In genomic region chr2:162548312-162548711, GRCm38 (mm10) we compare ENCODE assay signal across 21 mouse cellular contexts.
DNase-seq lines count a peak whose midpoint lies in the region; ATAC-seq and TF ChIP-seq lines count a peak whose summit lies in the region.
"Had no signal": no experiment of that assay in that cellular context is flagged by ENCODE, and none has a peak within 500 bp of the region (broad histone marks: within the 10 kb centered on the region; RNA-seq: fewer than 3 reads in every experiment).

No protein-coding gene starts in this region.

- TF ChIP-seq CTCF in midbrain, postnatal 0 days (IDR thresholded peaks at IDR 0.05) = no peak

- no peak overlapping the region for H3K27ac ChIP-seq in forebrain, embryonic 15.5 days (replicated peaks)
- H3K27ac ChIP-seq in forebrain, embryonic 13.5 days = no peak overlapping the region
- no peak overlapping the region for H3K27ac ChIP-seq in midbrain, postnatal 0 days (ENCODE audit: low read depth, low read length)
- no peak overlapping the region for H3K27ac ChIP-seq in midbrain, embryonic 14.5 days (replicated peaks; ENCODE audit: low read depth, low read length)
- H3K27ac ChIP-seq: heart, embryonic 13.5 days; macrophage; stomach, embryonic 15.5 days had no signal

- H3K4me2 ChIP-seq in forebrain, embryonic 15.5 days (replicated peaks) = no peak overlapping the region
- no peak overlapping the region for H3K4me2 ChIP-seq in forebrain, embryonic 13.5 days
- H3K4me2 ChIP-seq in midbrain, postnatal 0 days (ENCODE audit: low read depth, low read length, poor library complexity, severe bottlenecking) = no peak overlapping the region
- no peak overlapping the region for H3K4me2 ChIP-seq in midbrain, embryonic 14.5 days (ENCODE audit: low read length)
- H3K4me2 ChIP-seq: heart, embryonic 13.5 days; midbrain, embryonic 11.5 days; stomach, embryonic 15.5 days had no signal

- H3K27me3 ChIP-seq in forebrain, embryonic 15.5 days = no peaks in the 10 kb centered on the region
- 0 out of 2 replicates have a peak, but pooled peaks cover 3% of the 10 kb centered on the region for H3K27me3 ChIP-seq in forebrain, embryonic 13.5 days
- H3K27me3 ChIP-seq in midbrain, postnatal 0 days (ENCODE audit: insufficient read depth, low read length) = no peaks in the 10 kb centered on the region
- no peaks in the 10 kb centered on the region for H3K27me3 ChIP-seq in midbrain, embryonic 14.5 days (ENCODE audit: control insufficient read depth, insufficient read depth, low read length)
- H3K27me3 ChIP-seq: heart, embryonic 13.5 days; stomach, embryonic 15.5 days had no signal

- no peak overlapping the region for H3K9ac ChIP-seq in forebrain, embryonic 15.5 days (replicated peaks)
- H3K9ac ChIP-seq in forebrain, embryonic 13.5 days = no peak overlapping the region
- H3K9ac ChIP-seq in midbrain, postnatal 0 days (replicated peaks; ENCODE audit: low read length, poor library complexity, severe bottlenecking) = no peak overlapping the region
- no peak overlapping the region for H3K9ac ChIP-seq in midbrain, embryonic 14.5 days (replicated peaks; ENCODE audit: low read length)
- H3K9ac ChIP-seq: heart, embryonic 13.5 days; stomach, embryonic 15.5 days had no signal

- 42% methylated on average over 8 of the region's 8 CpGs for WGBS in forebrain, embryonic 15.5 days
- WGBS in forebrain, embryonic 13.5 days = 57% methylated on average over 8 of the region's 8 CpGs
- 66% methylated on average over 8 of the region's 8 CpGs for WGBS in midbrain, postnatal 0 days
- WGBS in midbrain, embryonic 14.5 days = 87% methylated on average over 8 of the region's 8 CpGs

- peaks cover 6% of the 10 kb centered on the region for H3K4me1 ChIP-seq in forebrain, embryonic 15.5 days
- no peaks in the 10 kb centered on the region for H3K4me1 ChIP-seq in forebrain, embryonic 13.5 days
- 0 out of 2 replicates have a peak, but pooled peaks cover 3% of the 10 kb centered on the region for H3K4me1 ChIP-seq in midbrain, postnatal 0 days (ENCODE audit: insufficient read depth, low read length)
- H3K4me1 ChIP-seq in midbrain, embryonic 14.5 days (ENCODE audit: control insufficient read depth, insufficient read depth, low read length) = no peaks in the 10 kb centered on the region
- H3K4me1 ChIP-seq: heart, embryonic 13.5 days; stomach, embryonic 15.5 days had no signal

- DNase-seq in left cerebral cortex, adult 18-20 months (ENCODE audit: low spot score in 2 of 2) = peak; percentile 8 to 16
- no peak for DNase-seq in left cerebral cortex, adult 11 months (ENCODE audit: low spot score)
- DNase-seq in midbrain, postnatal 0 days (ENCODE audit: low spot score) = peak; percentile 69
- DNase-seq in midbrain, embryonic 14.5 days = no peak
- DNase-seq in lung, postnatal 25 days (ENCODE audit: low spot score) = peak; percentile 14
- DNase-seq: adrenal gland, postnatal 10 days; B cell, adult 2 months; cerebellum, adult 9-10 months; embryo, embryonic 11 days; gastrocnemius, postnatal 36 days; heart, postnatal 36 days; kidney, adult 11 months; kidney, postnatal 10 days; liver had no signal

- no peaks in the 10 kb centered on the region for H3K9me3 ChIP-seq in forebrain, embryonic 15.5 days
- H3K9me3 ChIP-seq in forebrain, embryonic 13.5 days (replicated peaks) = no peaks in the 10 kb centered on the region
- H3K9me3 ChIP-seq in midbrain, postnatal 0 days (ENCODE audit: low read length) = no peaks in the 10 kb centered on the region
- no peaks in the 10 kb centered on the region for H3K9me3 ChIP-seq in midbrain, embryonic 14.5 days (ENCODE audit: control insufficient read depth, low read length)
- H3K9me3 ChIP-seq: heart, embryonic 13.5 days; stomach, embryonic 15.5 days had no signal

- 0 out of 2 replicates have a peak, but pooled peaks have one; percentile 23 for ATAC-seq in forebrain, embryonic 15.5 days (replicated peaks)
- ATAC-seq in forebrain, embryonic 13.5 days = no peak
- ATAC-seq in midbrain, postnatal 0 days (ENCODE audit: low FRiP score) = no peak
- no peak for ATAC-seq in midbrain, embryonic 14.5 days (ENCODE audit: low FRiP score, low TSS enrichment)
- ATAC-seq: hindbrain, embryonic 16.5 days had no signal

- no peaks in the 10 kb centered on the region for H3K36me3 ChIP-seq in forebrain, embryonic 15.5 days
- H3K36me3 ChIP-seq in forebrain, embryonic 13.5 days (ENCODE audit: poor library complexity, severe bottlenecking) = no peaks in the 10 kb centered on the region
- H3K36me3 ChIP-seq in midbrain, postnatal 0 days (ENCODE audit: insufficient read depth, low read length) = no peaks in the 10 kb centered on the region
- no peaks in the 10 kb centered on the region for H3K36me3 ChIP-seq in midbrain, embryonic 14.5 days (ENCODE audit: control insufficient read depth, insufficient read depth, low read length)
- H3K36me3 ChIP-seq: heart, embryonic 13.5 days; stomach, embryonic 15.5 days had no signal

- H3K4me3 ChIP-seq in forebrain, embryonic 15.5 days = no peak overlapping the region
- H3K4me3 ChIP-seq in forebrain, embryonic 13.5 days = no peak overlapping the region
- no peak overlapping the region for H3K4me3 ChIP-seq in midbrain, postnatal 0 days (ENCODE audit: low read depth, low read length)
- H3K4me3 ChIP-seq in midbrain, embryonic 14.5 days (replicated peaks; ENCODE audit: low read depth, low read length) = no peak overlapping the region
- H3K4me3 ChIP-seq: heart, embryonic 13.5 days; stomach, embryonic 15.5 days had no signal

Comparison
In these comparisons a context has a peak if more than half of its experiments do, and no peak if none do; other contexts are left out.
1. DNase-seq: peak in left cerebral cortex, adult 18-20 months (2 of 2), midbrain, postnatal 0 days (single experiment) and lung, postnatal 25 days (single experiment); none in left cerebral cortex, adult 11 months (single experiment) and midbrain, embryonic 14.5 days (single experiment).